Mouse (Mus musculus) mouse trophoblast stem cell (cell line): ENCODE measurements around the gene Ccdc33.

ENCODE experiments used
- in situ Hi-C, 2 experiments: fragments of 300-500 bp; cut with MseI, MboI; formaldehyde crosslinking; loops; 2 replicates in 1 of 2; 3 replicates in 1 of 2; pipeline ENCODE4 v1.15.1; 2025

The Ccdc33 gene

GRCm38 (mm10) chr9:58091623-58092425, 26.8 kb downstream of the Ccdc33 start:
- in situ Hi-C loops: no loop called here

- in situ Hi-C loops: no loop called here
Observed at GRCm38 (mm10) chr9:58087277-58087998, 31.2 kb downstream of the Ccdc33 start.

GRCm38 (mm10) chr9:58086861-58087260, 31.8 kb downstream of the Ccdc33 start:
- in situ Hi-C loops: no loop called here

- in situ Hi-C loops: no loop called here
Observed at GRCm38 (mm10) chr9:58086203-58086602, 32.4 kb downstream of the Ccdc33 start.

GRCm38 (mm10) chr9:58085074-58085473, 33.5 kb downstream of the Ccdc33 start:
- in situ Hi-C loops: no loop called here

GRCm38 (mm10) chr9:58084586-58084985, 34.0 kb downstream of the Ccdc33 start:
- in situ Hi-C loops: no loop called here

- in situ Hi-C loops: no loop called here
Observed at GRCm38 (mm10) chr9:58074561-58074960, 44.1 kb downstream of the Ccdc33 start.

- in situ Hi-C loops: no loop called here
Observed at GRCm38 (mm10) chr9:58067546-58067945, 51.1 kb downstream of the Ccdc33 start.

GRCm38 (mm10) chr9:58066731-58067095, 51.9 kb downstream of the Ccdc33 start:
- in situ Hi-C loops: no loop called here

- in situ Hi-C loops: no loop called here
Observed at GRCm38 (mm10) chr9:58065977-58066730, 52.5 kb downstream of the Ccdc33 start.

- in situ Hi-C loops: no loop called here
Observed at GRCm38 (mm10) chr9:58065532-58065931, 53.1 kb downstream of the Ccdc33 start.

- in situ Hi-C loops: no loop called here
Observed at GRCm38 (mm10) chr9:58063531-58063930, 55.1 kb downstream of the Ccdc33 start, which contains the start of gene Stra6. Stra6 (plus strand) TSS chr9:58063788.

- in situ Hi-C loops: no loop called here
Observed at GRCm38 (mm10) chr9:58060677-58061667, 57.7 kb downstream of the Ccdc33 start.

GRCm38 (mm10) chr9:58059920-58060319, 58.7 kb downstream of the Ccdc33 start:
- in situ Hi-C loops: no loop called here

- in situ Hi-C loops: no loop called here
Observed at GRCm38 (mm10) chr9:58055666-58056065, 63.0 kb downstream of the Ccdc33 start.

- in situ Hi-C loops: loop anchor here in 1 of 2 experiments (5.0 kb wide), 1 partner anchor 148 kb away; the partner anchor contains the start of genes Islr and Islr2
Observed at GRCm38 (mm10) chr9:58054032-58054431, 64.6 kb downstream of the Ccdc33 start.

GRCm38 (mm10) chr9:58053544-58053943, 65.1 kb downstream of the Ccdc33 start:
- in situ Hi-C loops: loop anchor here in 1 of 2 experiments (5.0 kb wide), 1 partner anchor 149 kb away; the partner anchor contains the start of genes Islr and Islr2

- in situ Hi-C loops: loop anchor here in 1 of 2 experiments (5.0 kb wide), 1 partner anchor 149 kb away; the partner anchor contains the start of genes Islr and Islr2
Observed at GRCm38 (mm10) chr9:58053102-58053501, 65.5 kb downstream of the Ccdc33 start.

GRCm38 (mm10) chr9:58051937-58052336, 66.7 kb downstream of the Ccdc33 start:
- in situ Hi-C loops: loop anchor here in 1 of 2 experiments (5.0 kb wide), 1 partner anchor 150 kb away; the partner anchor contains the start of genes Islr and Islr2

- in situ Hi-C loops: loop anchor here in 1 of 2 experiments (5.0 kb wide), 1 partner anchor 152 kb away; the partner anchor contains the start of genes Islr and Islr2
Observed at GRCm38 (mm10) chr9:58049861-58050260, 68.8 kb downstream of the Ccdc33 start.
